Mouse (Mus musculus): ENCODE data around the gene Ppp2r3c.
"Not testable (repeated sequence)": the region's sequence is repeated elsewhere in the genome, so short reads cannot be mapped to it uniquely, and the experiment has no call there.

Gene Ppp2r3c

DNA sequence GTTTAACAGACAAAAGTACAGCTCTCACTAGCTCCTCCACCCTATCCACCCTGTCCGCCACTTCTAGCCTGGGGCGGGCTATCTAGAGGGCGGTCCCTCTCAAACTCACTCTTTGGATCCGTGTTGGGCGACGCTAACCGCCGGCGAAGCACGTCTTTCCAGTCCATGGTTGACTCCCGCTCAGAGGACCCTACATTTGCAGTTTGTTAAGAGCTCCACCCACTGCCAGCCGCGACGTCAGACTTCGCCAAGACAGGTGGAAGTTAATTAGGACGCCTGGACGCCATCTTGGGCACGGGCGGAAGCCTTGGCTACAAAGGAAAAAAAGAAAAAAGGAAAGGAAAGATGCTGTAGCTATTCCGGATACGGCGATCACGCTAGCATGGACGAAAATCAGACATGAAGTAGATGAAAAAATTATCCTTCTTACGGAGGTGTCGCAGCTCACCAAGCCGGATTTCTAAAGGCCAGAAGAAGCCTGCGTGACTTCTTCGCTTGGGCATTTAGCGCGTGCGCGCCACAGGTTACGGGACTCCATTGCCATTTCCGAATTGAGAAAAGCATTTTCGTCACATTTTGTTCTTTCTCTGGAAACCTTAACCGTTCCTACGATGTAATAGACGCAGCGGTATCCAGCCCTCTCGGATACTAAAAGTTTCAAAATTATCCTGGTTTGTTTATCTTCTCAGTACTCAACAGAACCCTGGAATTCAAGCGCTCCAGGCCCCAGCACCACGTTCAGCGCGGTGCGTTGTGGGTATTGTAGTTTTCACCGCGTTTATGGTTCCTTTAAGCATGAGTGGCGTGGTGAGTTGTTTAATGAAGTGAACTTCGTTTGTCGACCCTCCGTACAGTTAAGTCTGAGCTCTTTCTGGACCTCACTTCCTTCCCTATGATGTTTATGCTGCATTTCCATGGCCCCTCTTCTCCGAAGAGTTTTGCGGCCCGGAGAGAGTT lies at the start of gene Ppp2r3c:
TSS of gene Ppp2r3c (minus strand) at position 514 of the 957 bp plus-strand sequence.
- peak; percentile 79 for DNase-seq (ENCODE audit: low read depth)

DNA sequence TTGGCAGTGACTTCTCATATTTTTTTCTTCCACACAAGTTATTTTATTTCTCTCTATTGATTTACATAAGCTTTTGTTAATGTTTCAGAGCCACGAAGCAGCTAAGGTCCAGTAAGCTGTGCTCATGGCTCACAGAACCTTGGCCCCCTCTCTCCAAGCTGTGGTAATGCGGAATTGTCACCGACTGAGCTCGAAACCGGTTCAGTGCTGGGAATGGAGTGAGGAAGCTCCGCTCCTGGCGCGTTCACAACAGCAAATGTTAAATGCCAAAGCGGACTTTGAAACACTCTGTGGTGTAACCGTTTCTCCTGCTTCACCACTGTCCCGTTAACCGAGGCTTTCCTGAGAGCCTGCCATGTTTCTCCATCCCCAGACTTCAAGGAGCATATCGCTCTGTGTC lies 41.8 kb upstream of the Ppp2r3c start:
- peak; percentile 15 for DNase-seq (ENCODE audit: low read depth)

DNA sequence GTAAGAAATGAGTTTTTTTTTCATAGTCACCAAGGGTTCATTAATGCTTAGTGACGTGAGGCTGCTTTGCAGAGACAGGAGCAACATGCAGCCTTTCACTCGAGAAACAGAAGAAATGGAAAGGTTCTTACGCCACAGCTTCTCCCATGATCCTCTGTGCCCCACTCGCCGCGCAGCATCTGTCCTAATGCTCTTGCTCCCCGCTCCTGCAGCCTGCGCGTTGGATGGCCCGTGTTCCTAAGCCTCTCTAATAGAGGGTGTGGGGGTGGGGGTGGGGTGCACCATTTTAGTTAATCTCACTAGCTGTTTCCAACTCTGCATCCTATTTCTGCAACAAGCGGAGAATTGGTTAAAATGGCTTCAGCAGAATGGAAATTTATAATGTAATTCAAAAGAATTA lies 41.2 kb upstream of the Ppp2r3c start:
- no peak for DNase-seq (ENCODE audit: low read depth)

DNA sequence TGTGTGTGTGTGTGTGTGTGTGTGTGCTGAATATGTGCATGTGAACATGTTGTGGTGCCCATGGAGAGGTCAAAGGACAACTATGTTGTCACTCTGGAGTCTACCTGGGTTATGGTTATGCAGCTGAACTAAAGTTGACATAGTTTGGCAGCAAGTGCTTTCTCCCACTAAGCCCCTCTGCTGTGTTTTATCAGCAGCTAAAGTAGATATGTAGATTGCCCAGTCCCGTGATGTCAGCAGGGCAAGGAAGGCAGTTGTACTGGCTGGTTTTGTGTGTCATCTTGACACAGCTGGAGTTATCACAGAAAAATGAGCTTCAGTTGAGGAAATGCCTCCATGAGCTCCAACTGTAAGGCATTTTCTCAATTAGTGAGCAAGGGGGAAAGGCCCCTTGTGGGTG lies 40.2 kb upstream of the Ppp2r3c start:
- DNase-seq (ENCODE audit: low read depth), result not testable (repeated sequence)

DNA sequence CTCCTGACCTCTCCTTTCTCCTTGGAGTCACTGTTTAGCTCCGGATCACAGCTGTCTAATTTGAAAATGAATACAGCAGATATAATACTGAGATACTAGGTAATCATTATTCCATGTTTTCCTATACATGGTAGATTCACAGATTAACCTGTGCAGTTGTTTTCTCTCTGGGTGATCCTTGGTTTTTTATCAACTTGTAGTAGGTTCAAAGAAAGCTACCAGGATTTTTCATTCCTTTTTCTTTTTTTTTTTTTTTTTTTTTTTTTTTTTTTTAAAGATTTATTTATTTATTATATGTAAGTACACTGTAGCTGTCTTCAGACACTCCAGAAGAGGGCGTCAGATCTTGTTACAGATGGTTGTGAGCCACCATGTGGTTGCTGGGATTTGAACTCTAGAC lies 35.7 kb upstream of the Ppp2r3c start:
- DNase-seq (ENCODE audit: low read depth), result not testable (repeated sequence)

DNA sequence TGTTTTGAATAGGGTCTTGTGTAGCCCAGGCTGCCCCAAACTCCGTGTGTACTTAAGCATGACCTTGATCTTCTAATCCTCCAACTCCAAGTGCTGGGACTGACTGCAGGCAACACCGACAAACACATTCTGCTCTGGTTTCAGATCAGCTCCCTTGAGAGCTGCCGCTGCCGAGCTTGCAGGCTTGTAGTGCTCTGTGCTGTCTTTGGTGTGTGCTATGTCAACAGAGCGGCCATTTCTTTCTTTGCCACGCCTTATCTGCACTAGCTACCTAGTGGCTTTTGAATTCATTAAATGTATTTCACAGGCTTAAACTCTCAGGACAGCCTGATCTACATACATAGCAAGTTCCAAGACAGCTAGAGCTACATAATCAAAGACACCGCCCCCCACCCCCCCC lies 30.9 kb upstream of the Ppp2r3c start:
- DNase-seq (ENCODE audit: low read depth), result no peak

DNA sequence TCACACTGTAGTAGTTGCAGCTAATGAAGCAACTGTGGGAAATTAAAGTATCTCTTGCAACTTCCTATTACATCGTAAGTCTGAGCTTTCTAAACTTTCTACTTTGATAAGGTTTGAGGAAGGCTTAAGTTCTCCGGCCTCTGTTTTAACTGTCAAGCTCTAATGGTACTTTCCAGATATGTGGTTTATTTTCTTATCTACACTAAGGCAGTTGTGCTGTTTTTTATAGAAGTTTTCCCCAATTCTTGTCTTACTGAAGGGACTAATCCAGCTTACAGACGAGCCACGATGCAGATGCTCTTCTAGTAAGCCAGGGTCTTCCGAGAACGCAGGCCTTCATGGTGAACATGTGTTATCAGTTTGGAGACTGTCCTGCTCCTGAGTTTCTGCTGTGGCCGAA lies 26.6 kb upstream of the Ppp2r3c start:
- DNase-seq (ENCODE audit: low read depth), result no peak

DNA sequence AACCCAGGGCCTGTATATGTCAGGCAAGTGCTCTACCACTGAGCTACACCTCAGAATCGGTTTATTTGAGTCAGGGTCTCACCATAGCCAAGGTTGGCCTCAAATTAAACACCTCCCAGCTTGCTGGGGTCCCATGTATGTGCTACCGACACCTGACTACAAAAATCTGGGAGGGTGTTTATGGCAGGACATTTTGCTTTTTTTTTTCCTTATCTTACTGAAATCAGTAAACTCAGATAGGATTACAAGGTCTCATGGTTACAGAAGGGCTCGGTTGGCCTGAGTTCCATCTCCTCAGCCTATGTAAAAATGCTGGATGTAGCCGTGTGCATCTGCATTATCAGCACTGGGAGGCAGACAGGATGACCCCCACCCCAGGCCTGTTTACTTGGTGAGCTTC lies 26.0 kb upstream of the Ppp2r3c start:
- no peak for DNase-seq (ENCODE audit: low read depth)

DNA sequence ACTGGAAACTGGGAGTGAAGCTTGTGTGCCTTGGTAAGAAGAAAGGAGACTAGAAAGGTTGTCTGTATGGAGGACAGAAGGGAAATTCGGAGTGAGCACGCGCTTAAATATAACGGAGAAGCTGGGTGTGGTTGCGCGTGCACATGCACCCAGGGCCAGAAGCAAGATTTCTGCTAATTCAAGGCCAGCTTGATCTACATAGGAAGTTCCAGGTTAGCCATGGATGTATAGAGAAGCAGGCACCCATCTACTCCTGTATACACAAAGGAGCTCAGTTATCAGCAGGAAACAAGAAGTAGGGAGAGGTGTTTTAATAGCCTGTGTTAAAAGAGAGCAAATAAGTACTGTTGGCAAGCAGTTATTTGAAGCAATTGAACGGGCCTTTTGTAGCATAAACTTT lies 22.9 kb upstream of the Ppp2r3c start:
- no peak for DNase-seq (ENCODE audit: low read depth)

DNA sequence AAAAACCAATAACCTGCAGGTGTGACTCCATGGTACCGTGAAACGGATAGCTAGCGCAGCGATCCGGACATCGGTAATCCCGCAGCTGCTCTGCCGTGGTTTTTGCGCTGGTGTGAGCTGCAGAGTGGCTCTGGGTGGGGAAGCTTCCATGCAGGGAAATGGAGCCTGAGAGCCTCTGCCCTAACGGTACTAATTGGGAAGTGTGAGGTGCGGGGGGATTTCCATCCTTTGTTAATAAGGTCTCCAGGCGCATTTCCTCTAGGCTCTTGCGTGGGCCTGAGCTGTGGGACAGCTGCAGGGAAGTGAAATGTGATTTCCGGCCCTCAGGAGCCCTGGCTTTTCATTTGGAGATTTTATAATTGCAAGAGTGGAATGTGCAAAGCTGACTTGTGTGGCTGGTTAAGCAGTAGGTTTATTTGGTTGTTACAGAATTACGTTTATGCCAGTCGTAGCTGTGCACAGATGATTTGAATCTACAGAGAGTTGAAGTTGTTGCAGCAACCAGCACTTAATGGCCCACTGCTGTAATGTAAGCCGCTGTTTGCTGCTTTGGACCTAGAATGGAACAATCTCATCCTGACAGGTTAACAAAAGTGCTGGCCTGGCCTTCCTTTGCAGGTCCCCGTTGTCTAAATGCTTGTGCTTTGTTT lies 19.0 kb upstream of the Ppp2r3c start:
- DNase-seq (ENCODE audit: low read depth), result no peak

DNA sequence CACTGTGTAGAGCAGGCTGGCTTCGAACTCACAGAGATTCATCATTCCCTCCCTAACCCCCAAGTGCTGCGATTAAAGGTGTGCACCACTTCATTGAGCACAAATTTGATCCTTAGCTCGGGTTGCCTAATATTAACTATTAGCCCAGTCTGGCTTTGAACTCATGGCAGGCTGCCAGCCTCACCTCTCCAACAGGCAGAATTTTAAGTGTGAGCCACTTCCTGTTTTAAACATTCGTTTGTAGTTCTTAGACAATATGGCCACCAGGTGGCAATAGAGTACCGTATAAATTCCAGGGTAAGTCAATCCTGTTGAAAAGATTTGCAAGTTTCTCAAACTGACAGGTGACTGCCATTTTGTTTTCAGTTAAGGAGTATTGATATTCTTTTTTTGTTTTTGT lies 12.4 kb upstream of the Ppp2r3c start:
- DNase-seq (ENCODE audit: low read depth), result peak; percentile 51

DNA sequence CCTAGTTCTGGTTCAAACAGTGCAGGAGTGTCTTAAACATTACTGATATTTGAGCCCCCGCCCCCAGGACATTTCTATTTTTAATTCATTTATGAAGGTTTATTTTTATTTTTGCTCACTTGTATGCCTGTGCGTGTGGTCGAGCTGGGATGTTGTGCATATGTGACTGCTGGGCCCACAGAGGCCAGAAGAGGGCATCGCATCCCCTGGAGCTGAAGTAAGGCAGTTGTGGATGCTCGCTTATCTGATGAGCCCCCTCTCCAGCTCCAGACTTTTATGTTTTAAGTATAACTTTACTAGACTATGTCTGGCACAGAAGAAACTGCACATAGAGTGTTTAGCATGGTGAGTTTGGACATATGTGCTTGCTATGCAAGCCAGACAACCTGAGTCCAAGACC lies 11.1 kb upstream of the Ppp2r3c start:
- no peak for DNase-seq (ENCODE audit: low read depth)

DNA sequence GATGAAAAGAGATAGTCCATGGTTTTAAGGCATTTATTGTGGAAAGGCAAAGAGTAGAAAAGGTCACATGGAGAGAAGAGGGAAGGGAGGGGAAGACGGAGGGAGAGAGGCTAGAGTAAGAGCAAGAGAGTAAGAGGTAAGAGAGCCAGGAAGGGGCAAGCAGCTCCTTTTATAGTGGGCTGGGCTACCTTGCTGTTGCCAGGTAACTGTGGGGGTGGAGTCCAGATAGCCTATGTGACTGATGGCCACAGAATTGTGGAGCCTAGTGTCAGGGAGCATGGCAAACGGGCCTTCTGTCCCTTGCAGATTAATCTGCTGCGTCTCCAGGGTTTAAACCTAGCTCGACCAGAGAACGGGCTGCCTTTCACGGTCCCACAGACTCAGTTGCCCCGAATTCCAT lies 9.0 kb upstream of the Ppp2r3c start:
- no peak for DNase-seq (ENCODE audit: low read depth)

DNA sequence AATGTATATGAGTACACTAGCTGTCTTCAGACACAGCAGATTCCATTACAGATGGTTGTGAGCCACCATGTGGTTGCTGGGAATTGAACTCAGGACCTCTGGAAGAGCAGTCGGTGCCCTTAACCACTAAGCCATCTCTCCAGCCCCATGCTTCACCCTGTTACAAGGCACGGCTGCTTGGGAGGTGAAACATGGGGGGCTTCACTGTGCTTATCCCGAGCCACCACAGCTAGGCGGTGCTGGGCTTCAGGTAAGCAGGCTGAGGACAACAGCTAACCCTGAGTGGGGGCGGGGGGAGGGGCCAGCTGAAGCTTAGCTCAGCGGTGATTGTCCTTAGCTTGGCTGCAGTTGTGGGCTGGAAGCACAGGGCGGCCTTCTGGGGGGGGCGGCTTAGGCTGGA lies 6.7 kb upstream of the Ppp2r3c start:
- no peak for DNase-seq (ENCODE audit: low read depth)

DNA sequence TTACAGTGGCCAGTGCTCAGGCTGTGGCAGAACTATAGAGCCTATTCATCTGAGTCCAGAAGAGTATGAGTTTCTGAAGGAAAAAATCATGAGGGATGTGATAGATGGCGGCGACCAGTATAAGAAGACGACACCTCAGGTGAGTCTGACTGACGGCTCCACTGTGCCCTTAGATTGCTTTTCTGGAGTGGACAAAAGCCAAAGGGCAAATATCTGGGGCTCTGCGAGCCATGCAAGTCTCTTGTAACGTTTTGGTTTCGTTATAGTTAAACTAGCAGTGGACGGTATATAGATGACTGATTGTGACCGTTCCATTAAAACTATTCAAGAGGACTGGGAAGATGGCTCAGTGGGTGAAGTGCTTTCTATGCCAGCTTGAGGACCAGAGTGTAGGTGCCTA lies 5.9 kb upstream of the Ppp2r3c start:
- DNase-seq (ENCODE audit: low read depth), result no peak

DNA sequence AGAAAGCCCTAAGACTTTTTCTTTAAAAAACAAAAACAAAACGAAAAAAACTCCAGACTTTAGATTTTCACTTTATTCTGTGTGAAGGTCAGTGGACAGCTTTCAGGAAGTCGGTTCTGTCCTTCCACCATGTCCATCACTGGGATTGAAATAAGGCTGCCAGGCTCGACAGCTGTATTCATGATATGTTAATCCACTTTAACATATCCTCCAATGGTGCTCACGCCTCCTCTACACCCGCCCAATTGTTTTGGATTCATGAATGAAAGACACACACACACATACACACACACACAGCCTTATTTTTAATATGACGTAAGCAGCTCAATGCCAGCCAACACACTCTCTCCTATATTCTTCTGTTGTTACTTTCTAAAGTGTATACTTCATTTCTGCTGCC lies 4.8 kb upstream of the Ppp2r3c start:
- DNase-seq (ENCODE audit: low read depth), result no peak

DNA sequence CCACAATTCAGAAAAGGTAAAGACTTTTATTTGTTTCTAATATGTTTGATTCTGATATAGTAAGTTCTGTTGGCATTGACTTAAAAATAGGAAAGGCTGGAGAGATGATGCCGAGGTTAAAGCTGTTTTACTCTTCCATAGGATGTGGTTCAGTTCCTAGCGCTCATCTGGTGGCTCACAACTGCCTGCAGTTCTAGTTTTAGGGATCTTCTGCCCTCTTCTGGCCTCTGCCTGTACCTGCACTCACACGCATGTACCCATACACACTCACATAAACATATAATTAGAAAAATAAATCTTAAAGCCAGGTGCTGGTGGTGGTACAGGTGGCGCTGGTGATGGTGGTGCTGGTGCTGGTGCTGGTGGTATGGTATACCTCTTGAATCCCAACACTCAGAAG lies 3.6 kb upstream of the Ppp2r3c start:
- no peak for DNase-seq (ENCODE audit: low read depth)

DNA sequence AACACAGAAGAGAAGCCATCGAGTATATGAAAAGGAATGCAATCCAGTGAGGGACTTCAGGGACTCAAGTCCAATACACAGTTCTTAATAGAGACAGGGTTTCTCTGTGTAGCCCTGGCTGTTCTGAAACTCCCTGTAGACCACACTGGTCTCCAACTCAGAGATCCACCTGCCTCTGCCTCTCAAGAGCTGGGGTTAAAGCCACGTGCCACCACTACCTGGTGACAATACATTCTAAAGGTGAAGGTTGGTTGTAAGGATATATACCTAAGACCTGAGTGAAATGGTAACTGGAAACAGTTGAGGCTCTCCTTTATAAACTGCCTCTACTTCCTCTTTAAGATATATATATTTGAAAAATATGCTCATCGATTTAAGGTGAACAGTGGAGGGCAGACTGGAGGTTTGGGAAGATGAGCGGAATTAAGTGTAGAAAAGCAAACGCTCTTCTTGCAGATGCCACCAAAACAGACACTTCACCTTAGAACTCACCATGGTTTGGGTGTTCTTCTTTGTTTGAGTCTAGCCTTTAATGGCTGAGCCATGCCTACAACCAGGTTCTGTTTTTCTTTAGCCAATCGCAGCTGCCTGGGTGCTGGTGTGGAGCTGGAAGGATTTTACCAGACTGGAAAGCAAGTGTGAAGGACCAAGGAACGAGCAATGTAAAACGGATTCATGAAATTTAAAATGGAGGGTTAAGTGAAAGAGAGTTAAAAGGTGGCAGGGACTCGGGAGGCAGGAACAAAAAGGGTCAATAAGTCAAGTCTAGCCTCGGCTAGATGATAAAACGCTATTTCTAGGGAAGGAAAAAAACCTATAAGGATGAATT lies 1.1 kb downstream of the Ppp2r3c start:
- DNase-seq (ENCODE audit: low read depth), result no peak

DNA sequence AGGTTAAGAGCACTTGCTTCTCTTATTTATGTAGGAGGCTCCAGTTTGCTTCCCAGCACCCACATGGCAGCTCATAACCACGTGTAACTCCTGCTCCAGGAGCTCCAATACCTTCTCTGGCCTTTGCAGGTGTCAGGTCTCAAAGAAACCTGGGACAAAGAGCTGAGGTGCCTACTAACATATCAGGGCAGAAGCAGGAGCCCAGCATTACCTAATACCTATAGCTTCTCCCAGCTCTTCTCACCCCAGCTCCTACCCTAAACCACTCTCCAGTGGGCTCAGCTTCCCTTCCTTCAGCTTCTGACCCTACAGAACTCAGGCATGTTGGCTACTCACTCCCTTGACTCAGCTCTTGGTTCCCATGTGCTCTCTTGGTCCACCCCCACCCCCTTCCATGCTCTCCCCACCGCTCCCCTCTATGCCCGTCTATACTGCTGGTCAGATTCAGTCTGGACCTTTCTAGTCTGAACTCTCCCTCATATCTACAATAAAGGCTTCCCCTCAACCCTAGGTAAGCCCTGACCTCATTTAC lies 1.9 kb downstream of the Ppp2r3c start:
- DNase-seq (ENCODE audit: low read depth), result no peak

DNA sequence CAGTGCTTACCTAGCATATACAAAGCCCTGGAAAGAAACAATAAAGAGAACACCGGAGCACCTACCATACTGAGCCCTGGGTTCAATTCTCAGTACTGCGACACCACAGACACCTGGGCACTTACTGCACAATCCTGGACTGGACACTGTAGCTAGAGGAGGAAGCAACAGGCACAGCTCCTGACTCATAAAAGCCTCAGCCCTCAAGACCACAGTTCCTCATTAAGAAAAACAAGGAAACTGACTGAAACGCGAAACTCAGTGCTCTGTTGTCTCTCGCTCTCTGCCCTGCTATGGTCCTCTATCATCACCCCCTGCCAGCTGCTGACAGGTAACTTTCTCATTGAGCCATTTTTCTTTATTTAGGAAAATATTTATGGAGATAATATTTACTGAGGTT lies 3.5 kb downstream of the Ppp2r3c start, which contains the start of gene 1110008L16Rik:
TSS of gene 1110008L16Rik (plus strand) at position 242 of the 400 bp plus-strand sequence.
- no peak for DNase-seq (ENCODE audit: low read depth)

DNA sequence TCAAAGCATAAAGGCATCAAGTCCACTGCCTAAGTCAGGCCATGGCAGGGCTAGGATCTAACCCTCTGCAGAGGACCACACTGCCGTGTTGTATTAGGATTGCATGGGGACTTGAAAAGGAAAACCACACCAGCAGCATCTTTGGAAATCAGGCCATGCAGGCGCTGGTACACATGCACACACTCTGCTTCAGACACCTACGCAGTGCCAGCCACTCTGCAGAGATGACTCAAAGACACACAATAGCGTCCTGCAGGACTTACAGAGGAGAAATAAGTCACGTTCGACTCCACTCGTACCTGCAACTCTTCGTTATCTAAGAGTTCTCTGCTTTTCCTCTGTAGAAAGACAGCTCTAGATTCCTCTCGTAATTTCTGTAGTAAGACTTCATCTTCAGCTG lies 4.7 kb downstream of the Ppp2r3c start:
- DNase-seq (ENCODE audit: low read depth), result no peak

DNA sequence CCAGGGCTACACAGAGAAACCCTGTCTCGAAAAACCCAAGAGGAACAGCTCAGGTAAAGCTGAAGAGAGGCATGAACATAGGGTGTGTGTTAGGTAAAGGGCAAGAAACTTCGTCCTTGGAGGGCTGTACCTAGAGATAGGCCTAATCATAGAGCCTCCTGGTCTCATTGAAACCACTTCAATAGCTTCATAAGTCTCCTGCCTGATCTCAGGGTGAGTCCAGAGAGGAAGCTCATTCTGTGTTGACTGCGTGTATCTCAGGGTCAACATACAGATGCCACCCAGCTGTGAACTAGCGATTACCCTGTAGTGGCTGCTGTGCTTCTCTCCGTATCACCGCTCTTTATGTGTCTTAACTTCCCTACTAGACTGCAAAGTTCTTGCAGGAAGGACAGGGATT lies 25.2 kb downstream of the Ppp2r3c start:
- not testable (repeated sequence) for DNase-seq (ENCODE audit: low read depth)

Measured in fibroblast of lung, adult 2 months (primary cell).